Mouse (Mus musculus): ENCODE data around the gene Ttll1. TPM values are rescaled to one million over a fixed set of nuclear protein-coding genes. Genes with fewer than 3 reads are reported as not detected.
A peak's percentile ranks its signal among the peaks of the same experiment; 100 is the strongest.

Gene Ttll1
- total RNA-seq (2014; rRNA removed; ENCODE audit: low replicate concordance) = 5.8 and 10.7 TPM in 2 replicates
- polyA plus RNA-seq (2015; fragmentation: Nextera tagmentation; extraction: Ambion mirVana) = 23.2 and 25.7 TPM in 2 replicates

GRCm38 (mm10) chr15:83510805-83511405 is at the start of gene Ttll1:
Ttll1 (minus strand) TSS chr15:83510893.
- Histone ChIP-seq H3K27ac (ENCODE audit: low read depth) (no peak within 1 kb of the TSS), H3K4me1 (ENCODE audit: control insufficient read depth, insufficient read depth) (no peaks in the 10 kb centered on the region), H3K4me2 (ENCODE audit: low read depth, low read length) (peak within 1 kb of the TSS; percentile 99), H3K36me3 (replicated peaks; ENCODE audit: control insufficient read depth, insufficient read depth, low read length) (no peaks in the 10 kb centered on the region), H3K9me3 (replicated peaks; ENCODE audit: control insufficient read depth, low read length) (no peaks in the 10 kb centered on the region), H3K4me3 (ENCODE audit: low read depth, low read length) (peak within 1 kb of the TSS; percentile 59), H3K27me3 (ENCODE audit: control insufficient read depth, insufficient read depth, low read length) (no peaks in the 10 kb centered on the region), H3K9ac (replicated peaks; ENCODE audit: low read depth, low read length) (peak within 1 kb of the TSS; percentile 54)
- peak; percentile 94 for DNase-seq (ENCODE audit: low spot score)
- peak; percentile 98 for ATAC-seq (ENCODE audit: insufficient read depth, low read depth)
- 9% methylated on average over 41 of the region's 41 CpGs for WGBS
- TF ChIP-seq EP300 (IDR thresholded peaks at IDR 0.05; ENCODE audit: low read depth) (no peak), CTCF (IDR thresholded peaks at IDR 0.05; ENCODE audit: low read depth) (no peak)

- peak; percentile 83 for DNase-seq (ENCODE audit: low spot score)
- peak overlapping the region; percentile 92 for H3K9ac ChIP-seq (replicated peaks; ENCODE audit: low read depth, low read length)
- H3K4me2 ChIP-seq (ENCODE audit: low read depth, low read length) = peak overlapping the region; percentile 91
- H3K27ac ChIP-seq (ENCODE audit: low read depth) = peak overlapping the region; percentile 92
- no peaks in the 10 kb centered on the region for H3K9me3 ChIP-seq (replicated peaks; ENCODE audit: control insufficient read depth, low read length)
- H3K27me3 ChIP-seq (ENCODE audit: control insufficient read depth, insufficient read depth, low read length) = no peaks in the 10 kb centered on the region
- H3K4me1 ChIP-seq (ENCODE audit: control insufficient read depth, insufficient read depth) = peaks cover 8% of the 10 kb centered on the region; the same call in 1 of the 2 replicates
- H3K36me3 ChIP-seq (replicated peaks; ENCODE audit: control insufficient read depth, insufficient read depth, low read length) = peaks cover 18% of the 10 kb centered on the region; the same call in 1 of the 2 replicates
- peak overlapping the region; percentile 88 for H3K4me3 ChIP-seq (ENCODE audit: low read depth, low read length)
- ATAC-seq (ENCODE audit: insufficient read depth, low read depth) = peak; percentile 88
- WGBS = 1% methylated on average over 53 of the region's 74 CpGs
- TF ChIP-seq EP300 (IDR thresholded peaks at IDR 0.05; ENCODE audit: low read depth) (no peak), CTCF (IDR thresholded peaks at IDR 0.05; ENCODE audit: low read depth) (no peak)
Observed at GRCm38 (mm10) chr15:83555161-83555974, 44.7 kb upstream of the Ttll1 start.

- H3K4me2 ChIP-seq (ENCODE audit: low read depth, low read length) = no peak overlapping the region
- DNase-seq (ENCODE audit: low spot score) (no peak), ATAC-seq (ENCODE audit: insufficient read depth, low read depth) (no peak)
- H3K27ac ChIP-seq (ENCODE audit: low read depth) = no peak overlapping the region
- no peaks in the 10 kb centered on the region for H3K9me3 ChIP-seq (replicated peaks; ENCODE audit: control insufficient read depth, low read length)
- H3K4me3 ChIP-seq (ENCODE audit: low read depth, low read length) = no peak overlapping the region
- no peak overlapping the region for H3K9ac ChIP-seq (replicated peaks; ENCODE audit: low read depth, low read length)
- peaks cover 8% of the 10 kb centered on the region; the same call in 1 of the 2 replicates for H3K4me1 ChIP-seq (ENCODE audit: control insufficient read depth, insufficient read depth)
- H3K27me3 ChIP-seq (ENCODE audit: control insufficient read depth, insufficient read depth, low read length) = no peaks in the 10 kb centered on the region
- peaks cover 33% of the 10 kb centered on the region for H3K36me3 ChIP-seq (replicated peaks; ENCODE audit: control insufficient read depth, insufficient read depth, low read length)
- TF ChIP-seq EP300 (IDR thresholded peaks at IDR 0.05; ENCODE audit: low read depth) = no peak
- peak; percentile 31 for TF ChIP-seq CTCF (IDR thresholded peaks at IDR 0.05; ENCODE audit: low read depth)
Observed at GRCm38 (mm10) chr15:83553831-83554230, 43.1 kb upstream of the Ttll1 start.

GRCm38 (mm10) chr15:83550137-83550536 is 39.4 kb upstream of the Ttll1 start:
- Histone ChIP-seq H3K4me1 (ENCODE audit: control insufficient read depth, insufficient read depth) (0 out of 2 replicates have a peak, but pooled peaks cover 4% of the 10 kb centered on the region), H3K4me2 (ENCODE audit: low read depth, low read length) (no peak overlapping the region), H3K27me3 (ENCODE audit: control insufficient read depth, insufficient read depth, low read length) (no peaks in the 10 kb centered on the region), H3K9me3 (replicated peaks; ENCODE audit: control insufficient read depth, low read length) (no peaks in the 10 kb centered on the region), H3K27ac (ENCODE audit: low read depth) (no peak overlapping the region), H3K4me3 (ENCODE audit: low read depth, low read length) (no peak overlapping the region), H3K9ac (replicated peaks; ENCODE audit: low read depth, low read length) (no peak overlapping the region), H3K36me3 (replicated peaks; ENCODE audit: control insufficient read depth, insufficient read depth, low read length) (peaks cover 70% of the 10 kb centered on the region)
- TF ChIP-seq EP300 (IDR thresholded peaks at IDR 0.05; ENCODE audit: low read depth) (no peak), CTCF (IDR thresholded peaks at IDR 0.05; ENCODE audit: low read depth) (no peak)
- no peak for ATAC-seq (ENCODE audit: insufficient read depth, low read depth)
- DNase-seq (ENCODE audit: low spot score) = no peak
- 78% methylated on average over 2 of the region's 2 CpGs for WGBS

- Histone ChIP-seq H3K4me1 (ENCODE audit: control insufficient read depth, insufficient read depth) (no peaks in the 10 kb centered on the region), H3K9ac (replicated peaks; ENCODE audit: low read depth, low read length) (no peak overlapping the region), H3K4me2 (ENCODE audit: low read depth, low read length) (no peak overlapping the region), H3K4me3 (ENCODE audit: low read depth, low read length) (no peak overlapping the region), H3K27me3 (ENCODE audit: control insufficient read depth, insufficient read depth, low read length) (no peaks in the 10 kb centered on the region), H3K9me3 (replicated peaks; ENCODE audit: control insufficient read depth, low read length) (no peaks in the 10 kb centered on the region), H3K27ac (ENCODE audit: low read depth) (no peak overlapping the region), H3K36me3 (replicated peaks; ENCODE audit: control insufficient read depth, insufficient read depth, low read length) (peaks cover 92% of the 10 kb centered on the region)
- ATAC-seq (ENCODE audit: insufficient read depth, low read depth) = no peak
- DNase-seq (ENCODE audit: low spot score) = no peak
- no peak for TF ChIP-seq EP300 (IDR thresholded peaks at IDR 0.05; ENCODE audit: low read depth)
- TF ChIP-seq CTCF (IDR thresholded peaks at IDR 0.05; ENCODE audit: low read depth) = no peak
- WGBS = 79% methylated on average over 8 of the region's 8 CpGs
Observed at GRCm38 (mm10) chr15:83547144-83547543, 36.5 kb upstream of the Ttll1 start.

Measured in heart, postnatal 0 days (tissue).